Mouse (Mus musculus): Measurements from ENCODE around the gene Wnt16. TPM values are rescaled to one million over a fixed set of nuclear protein-coding genes. Genes with fewer than 3 reads are reported as not detected.

Gene Wnt16
- polyA plus RNA-seq, 1 experiment from 2014 or later, result 0.77 TPM

GRCm38 (mm10) chr6:22282405-22282804 lies 5.6 kb upstream of the Wnt16 start:
- no peak for ATAC-seq (replicated peaks)
- Histone ChIP-seq H3K9me3 (no peaks in the 10 kb centered on the region), H3K4me3 (no peak overlapping the region), H3K4me1 (no peaks in the 10 kb centered on the region), H3K9ac (no peak overlapping the region), H3K27ac (no peak overlapping the region), H3K36me3 (replicated peaks) (no peaks in the 10 kb centered on the region), H3K4me2 (no peak overlapping the region), H3K27me3 (replicated peaks) (peaks cover 10% of the 10 kb centered on the region; the same call in 1 of the 2 replicates)
- WGBS, result 91% methylated on average over 4 of the region's 4 CpGs

- Histone ChIP-seq H3K4me3 (peak overlapping the region; percentile 39), H3K9me3 (no peaks in the 10 kb centered on the region), H3K4me1 (peaks cover 22% of the 10 kb centered on the region), H3K27me3 (replicated peaks) (peaks cover 41% of the 10 kb centered on the region), H3K9ac (peak overlapping the region; percentile 28; the same call in 1 of the 2 replicates), H3K4me2 (peak overlapping the region; percentile 68), H3K36me3 (replicated peaks) (no peaks in the 10 kb centered on the region), H3K27ac (no peak overlapping the region)
- under 1% methylated on average over 38 of the region's 38 CpGs for WGBS
- ATAC-seq (replicated peaks), result peak; percentile 89
Measured at GRCm38 (mm10) chr6:22288737-22289460, 872 bp downstream of the Wnt16 start.

- Histone ChIP-seq H3K4me2 (peak overlapping the region; percentile 68), H3K4me1 (peaks cover 22% of the 10 kb centered on the region), H3K27ac (no peak overlapping the region), H3K36me3 (replicated peaks) (no peaks in the 10 kb centered on the region), H3K9ac (no peak overlapping the region), H3K4me3 (peak overlapping the region; percentile 39), H3K9me3 (no peaks in the 10 kb centered on the region), H3K27me3 (replicated peaks) (peaks cover 41% of the 10 kb centered on the region)
- WGBS, result 3% methylated on average over 21 of the region's 21 CpGs
- ATAC-seq (replicated peaks), result no peak
Measured at GRCm38 (mm10) chr6:22289461-22290021, 1.5 kb downstream of the Wnt16 start.

- Histone ChIP-seq H3K27ac (no peak overlapping the region), H3K27me3 (replicated peaks) (peaks cover 41% of the 10 kb centered on the region), H3K4me1 (peaks cover 22% of the 10 kb centered on the region), H3K9ac (no peak overlapping the region), H3K4me2 (no peak overlapping the region), H3K4me3 (no peak overlapping the region), H3K9me3 (no peaks in the 10 kb centered on the region), H3K36me3 (replicated peaks) (no peaks in the 10 kb centered on the region)
- ATAC-seq (replicated peaks), result no peak
- WGBS, result 88% methylated on average over 8 of the region's 8 CpGs
Measured at GRCm38 (mm10) chr6:22290790-22291189, 2.8 kb downstream of the Wnt16 start.

GRCm38 (mm10) chr6:22292056-22292455 lies 4.0 kb downstream of the Wnt16 start:
- H3K9ac ChIP-seq, result no peak overlapping the region
- 47% methylated on average over 4 of the region's 4 CpGs for WGBS
- H3K36me3 ChIP-seq (replicated peaks), result no peaks in the 10 kb centered on the region
- no peaks in the 10 kb centered on the region for H3K9me3 ChIP-seq
- no peak overlapping the region for H3K4me2 ChIP-seq
- H3K4me3 ChIP-seq, result no peak overlapping the region
- no peak overlapping the region for H3K27ac ChIP-seq
- ATAC-seq (replicated peaks), result no peak
- H3K27me3 ChIP-seq (replicated peaks), result peaks cover 35% of the 10 kb centered on the region
- H3K4me1 ChIP-seq, result peaks cover 22% of the 10 kb centered on the region

GRCm38 (mm10) chr6:22293922-22294321 lies 5.9 kb downstream of the Wnt16 start:
- H3K27me3 ChIP-seq (replicated peaks), result peaks cover 18% of the 10 kb centered on the region
- H3K9ac ChIP-seq, result no peak overlapping the region
- no peak overlapping the region for H3K4me3 ChIP-seq
- no peaks in the 10 kb centered on the region for H3K9me3 ChIP-seq
- H3K36me3 ChIP-seq (replicated peaks), result no peaks in the 10 kb centered on the region
- H3K27ac ChIP-seq, result no peak overlapping the region
- H3K4me2 ChIP-seq, result no peak overlapping the region
- ATAC-seq (replicated peaks), result no peak
- 43% methylated on average over 3 of the region's 3 CpGs for WGBS
- peaks cover 8% of the 10 kb centered on the region for H3K4me1 ChIP-seq

DNA sequence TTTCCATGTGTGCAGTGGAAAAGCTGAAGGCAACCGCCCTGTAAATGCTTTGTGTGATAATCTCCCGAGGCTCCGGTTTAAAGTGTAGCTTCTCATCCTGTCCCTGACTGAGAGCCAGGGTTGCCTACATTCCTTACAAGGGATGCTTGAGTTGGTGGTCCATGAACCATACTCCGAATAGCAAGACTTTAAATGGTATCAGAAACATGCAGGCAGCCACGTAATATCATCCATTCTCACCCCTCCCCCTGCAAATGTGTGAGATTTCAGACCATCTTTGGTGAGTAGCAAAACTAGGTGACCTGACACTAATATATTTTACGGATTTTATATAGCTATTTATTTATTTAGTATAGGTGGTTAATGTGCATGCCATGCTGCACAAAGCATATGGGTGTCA lies 9.0 kb downstream of the Wnt16 start:
- Histone ChIP-seq H3K4me1 (no peaks in the 10 kb centered on the region), H3K36me3 (replicated peaks) (no peaks in the 10 kb centered on the region), H3K4me3 (no peak overlapping the region), H3K4me2 (no peak overlapping the region), H3K9ac (no peak overlapping the region), H3K27me3 (replicated peaks) (peaks cover 1% of the 10 kb centered on the region; the same call in 1 of the 2 replicates), H3K27ac (no peak overlapping the region), H3K9me3 (no peaks in the 10 kb centered on the region)
- ATAC-seq (replicated peaks), result no peak
- WGBS, result 82% methylated on average over 6 of the region's 6 CpGs

- Histone ChIP-seq H3K9ac (no peak overlapping the region), H3K4me1 (no peaks in the 10 kb centered on the region), H3K9me3 (no peaks in the 10 kb centered on the region), H3K27me3 (replicated peaks) (no peaks in the 10 kb centered on the region), H3K4me2 (no peak overlapping the region), H3K4me3 (no peak overlapping the region), H3K27ac (no peak overlapping the region), H3K36me3 (replicated peaks) (no peaks in the 10 kb centered on the region)
- no peak for ATAC-seq (replicated peaks)
- WGBS, result 71% methylated on average over 14 of the region's 14 CpGs
Measured at GRCm38 (mm10) chr6:22298059-22298458, 10.0 kb downstream of the Wnt16 start.

DNA sequence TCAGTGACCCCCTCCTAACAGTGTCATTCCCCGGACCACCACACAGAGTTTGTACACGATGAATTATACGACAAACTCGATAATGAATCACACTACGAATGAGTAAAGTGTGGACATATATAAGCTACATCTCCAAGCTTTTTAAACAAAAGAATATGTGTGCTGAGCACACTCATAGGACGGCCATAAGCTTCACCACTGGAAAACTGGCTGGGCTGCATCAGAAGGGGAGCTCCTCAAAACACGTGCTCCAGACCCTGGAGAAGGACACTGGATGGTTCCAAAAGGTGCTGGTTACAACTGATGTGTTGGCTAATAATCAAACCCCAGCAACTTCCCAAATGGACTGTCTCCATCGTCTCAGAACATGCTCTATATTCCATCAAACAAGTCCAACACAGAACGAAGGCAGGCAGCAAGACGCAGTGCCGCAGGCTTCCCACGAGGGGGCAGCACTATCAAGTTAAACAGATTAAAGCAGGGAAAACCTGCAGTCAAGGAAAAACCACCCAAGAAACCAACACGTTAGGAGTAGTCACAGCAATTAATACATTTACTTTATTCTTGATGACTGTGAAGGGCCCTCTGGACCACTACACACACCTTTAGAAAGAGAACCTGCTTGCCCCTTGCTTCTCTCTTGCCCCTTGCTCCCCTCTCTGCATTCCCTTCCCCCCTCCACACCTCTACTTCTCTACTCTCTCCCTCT lies 37.5 kb downstream of the Wnt16 start:
- no peak overlapping the region for H3K27ac ChIP-seq
- H3K27me3 ChIP-seq (replicated peaks), result no peaks in the 10 kb centered on the region
- no peak overlapping the region for H3K9ac ChIP-seq
- ATAC-seq (replicated peaks), result peak; percentile 70
- no peak overlapping the region for H3K4me2 ChIP-seq
- 0 out of 2 replicates have a peak, but pooled peaks cover 5% of the 10 kb centered on the region for H3K4me1 ChIP-seq
- H3K36me3 ChIP-seq (replicated peaks), result no peaks in the 10 kb centered on the region
- WGBS, result 57% methylated on average over 13 of the region's 13 CpGs
- no peaks in the 10 kb centered on the region for H3K9me3 ChIP-seq
- H3K4me3 ChIP-seq, result no peak overlapping the region

DNA sequence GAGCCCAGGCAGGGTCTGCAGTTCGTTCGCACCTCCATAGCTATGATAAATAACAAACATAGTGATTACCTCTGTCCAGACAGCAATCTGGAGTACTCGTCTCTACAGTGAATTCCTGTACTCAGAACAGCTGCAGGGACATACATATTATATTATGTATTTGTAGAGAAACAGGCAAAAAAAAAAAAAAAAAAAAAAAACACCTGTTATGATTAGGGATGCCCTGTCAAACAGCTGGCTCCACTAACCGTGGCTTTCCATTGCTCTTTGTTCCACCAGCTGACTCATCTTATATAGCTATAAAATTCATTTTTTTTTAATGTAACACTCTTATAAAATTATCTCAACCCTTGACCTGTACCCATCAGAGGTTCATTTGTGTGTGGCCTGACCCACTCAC lies 38.3 kb downstream of the Wnt16 start:
- 0 out of 2 replicates have a peak, but pooled peaks cover 5% of the 10 kb centered on the region for H3K4me1 ChIP-seq
- WGBS, result 84% methylated on average over 4 of the region's 4 CpGs
- H3K4me2 ChIP-seq, result no peak overlapping the region
- no peaks in the 10 kb centered on the region for H3K27me3 ChIP-seq (replicated peaks)
- H3K9me3 ChIP-seq, result no peaks in the 10 kb centered on the region
- H3K27ac ChIP-seq, result no peak overlapping the region
- H3K9ac ChIP-seq, result no peak overlapping the region
- no peak for ATAC-seq (replicated peaks)
- H3K4me3 ChIP-seq, result no peak overlapping the region
- no peaks in the 10 kb centered on the region for H3K36me3 ChIP-seq (replicated peaks)

- H3K4me3 ChIP-seq, result no peak overlapping the region
- H3K27ac ChIP-seq, result no peak overlapping the region
- H3K9me3 ChIP-seq, result no peaks in the 10 kb centered on the region
- 0 out of 2 replicates have a peak, but pooled peaks cover 5% of the 10 kb centered on the region for H3K4me1 ChIP-seq
- 56% methylated on average over 4 of the region's 4 CpGs for WGBS
- ATAC-seq (replicated peaks), result no peak
- H3K27me3 ChIP-seq (replicated peaks), result no peaks in the 10 kb centered on the region
- H3K4me2 ChIP-seq, result no peak overlapping the region
- no peaks in the 10 kb centered on the region for H3K36me3 ChIP-seq (replicated peaks)
- no peak overlapping the region for H3K9ac ChIP-seq
Measured at GRCm38 (mm10) chr6:22327091-22327490, 39.1 kb downstream of the Wnt16 start.

DNA sequence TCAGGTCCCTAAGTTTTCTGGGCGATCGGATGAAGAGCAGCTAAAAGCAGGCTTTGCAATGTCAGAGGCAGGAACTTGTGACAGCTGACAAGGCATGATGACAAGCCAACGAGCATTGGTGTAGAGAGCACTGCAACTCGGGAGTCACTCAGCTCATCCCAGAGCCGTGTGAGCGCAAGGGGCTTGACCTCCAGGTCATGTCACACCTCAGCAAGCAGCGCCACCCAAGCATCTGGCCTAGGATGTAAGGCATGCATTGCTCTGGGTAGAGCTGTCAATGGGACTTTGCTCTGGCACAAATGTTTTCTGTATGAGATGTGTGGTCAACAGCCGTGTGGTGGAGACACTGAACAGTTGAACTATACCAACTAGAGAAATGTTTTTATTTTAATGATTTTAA lies 39.9 kb downstream of the Wnt16 start:
- no peak overlapping the region for H3K4me2 ChIP-seq

More for the DNA sequence above, 39.9 kb downstream of the Wnt16 start:
- Histone ChIP-seq H3K27me3 (replicated peaks) (no peaks in the 10 kb centered on the region), H3K4me3 (no peak overlapping the region), H3K36me3 (replicated peaks) (no peaks in the 10 kb centered on the region), H3K27ac (no peak overlapping the region), H3K9ac (no peak overlapping the region), H3K4me1 (0 out of 2 replicates have a peak, but pooled peaks cover 5% of the 10 kb centered on the region), H3K9me3 (no peaks in the 10 kb centered on the region)
- no peak; the same call in 1 of the 2 replicates for ATAC-seq (replicated peaks)
- 70% methylated on average over 8 of the region's 8 CpGs for WGBS
